Mouse (Mus musculus) heart, postnatal 0 days (tissue): ENCODE results near the gene Atp8a1.
A peak's percentile ranks its signal among the peaks of the same experiment; 100 is the strongest.

Experiments used
- CTCF ChIP-seq: IDR thresholded peaks from 2 replicates; pipeline ENCODE4 v1.5.1; 2016; ENCODE audit warnings: antibody characterized with exemption, control low read depth, low read depth
- EP300 ChIP-seq: IDR thresholded peaks from 2 replicates; pipeline ENCODE4 v1.6.1; 2016; ENCODE audit warnings: antibody characterized with exemption, low read depth

DNA sequence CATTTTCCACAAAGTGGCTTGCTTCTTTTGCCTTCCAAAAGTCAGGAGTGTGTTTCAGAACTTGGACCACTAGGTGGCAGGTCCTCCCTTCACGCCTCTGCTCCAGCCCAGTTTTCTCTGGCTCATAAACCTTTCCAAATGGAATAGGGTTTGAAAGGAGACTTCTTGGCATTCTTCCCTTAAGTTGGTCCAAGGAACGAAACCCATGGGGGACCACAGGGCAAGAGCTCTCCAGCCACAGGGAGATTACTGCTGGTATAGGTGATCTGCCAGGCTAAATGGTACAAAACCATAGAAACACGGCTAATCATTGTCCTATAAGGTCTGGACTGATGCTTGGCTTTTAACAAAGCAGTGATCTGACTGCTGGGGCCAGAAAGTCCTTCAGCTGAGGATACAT is 95.2 kb downstream of the Atp8a1 start:
- TF ChIP-seq EP300, result no peak
- TF ChIP-seq CTCF, result peak; percentile 77
